In genomic region chr17:66123066-66123815, GRCm38 (mm10) we compare ENCODE assay signal across 8 mouse cellular contexts. TPM values are rescaled to one million over a fixed set of nuclear protein-coding genes. Genes with fewer than 3 reads are reported as not detected.
A peak's percentile ranks its signal among the peaks of the same experiment; 100 is the strongest.
DNase-seq lines count a peak whose midpoint lies in the region; ATAC-seq and TF ChIP-seq lines count a peak whose summit lies in the region.

TSS of gene Ddx11 (plus strand) at chr17:66123520.

- peak within 1 kb of the TSS; percentile 95 for H3K4me3 ChIP-seq in E14TG2a.4 (replicated peaks; ENCODE audit: low read length)
- H3K4me3 ChIP-seq in forebrain, embryonic 11.5 days (ENCODE audit: low read depth, low read length), result peak within 1 kb of the TSS; percentile 65
- H3K4me3 ChIP-seq in heart, embryonic 16.5 days (ENCODE audit: low read length), result peak within 1 kb of the TSS; percentile 95
- peak within 1 kb of the TSS; percentile 89 to 94 for H3K4me3 ChIP-seq in liver, embryonic 14.5 days (ENCODE audit: insufficient read depth in 1 of 2, low read depth in 2 of 2, low read length in 2 of 2)
- peak within 1 kb of the TSS; percentile 81 for H3K4me3 ChIP-seq in stomach, embryonic 15.5 days (replicated peaks)

- peak; percentile 84 for DNase-seq in c-Kit-positive CD71-positive TER-119-negative erythroid progenitor cells, embryonic 14.5 days (ENCODE audit: low read depth)
- DNase-seq in forebrain, embryonic 11.5 days (ENCODE audit: low spot score), result peak; percentile 96
- DNase-seq in kidney, postnatal 25 days, result peak; percentile 93 to 95
- DNase-seq in liver, embryonic 14.5 days (ENCODE audit: low read depth in 3 of 3, low spot score in 3 of 3), result peak; percentile 71 to 80 (median 73)
- DNase-seq in neural tube, embryonic 10.5 days (ENCODE audit: extremely low spot score, low spot score), result peak; percentile 94

- H3K27me3 ChIP-seq in E14TG2a.4 (ENCODE audit: insufficient read depth, low read length), result no peaks in the 10 kb centered on the region
- H3K27me3 ChIP-seq in forebrain, embryonic 11.5 days (ENCODE audit: control insufficient read depth, insufficient read depth, low read length), result no peaks in the 10 kb centered on the region
- H3K27me3 ChIP-seq in heart, embryonic 16.5 days (ENCODE audit: control insufficient read depth, insufficient read depth, low read length), result no peaks in the 10 kb centered on the region
- H3K27me3 ChIP-seq in liver, embryonic 14.5 days (ENCODE audit: control insufficient read depth, insufficient read depth, low read length), result no peaks in the 10 kb centered on the region
- H3K27me3 ChIP-seq in stomach, embryonic 15.5 days (replicated peaks), result no peaks in the 10 kb centered on the region

- peak; percentile 84 for ATAC-seq in forebrain, embryonic 11.5 days (replicated peaks; ENCODE audit: low FRiP score)
- ATAC-seq in heart, embryonic 16.5 days (replicated peaks; ENCODE audit: extremely low read depth, insufficient read depth, low FRiP score), result peak; percentile 88
- ATAC-seq in liver, embryonic 14.5 days (ENCODE audit: insufficient read depth), result peak; percentile 88
- ATAC-seq in stomach, embryonic 15.5 days (ENCODE audit: insufficient read depth, low FRiP score, low read depth), result peak; percentile 81

- peaks cover 47% of the 10 kb centered on the region for H3K36me3 ChIP-seq in E14TG2a.4 (ENCODE audit: insufficient read depth, low read length)
- peaks cover 2% of the 10 kb centered on the region; the same call in 1 of the 2 replicates for H3K36me3 ChIP-seq in forebrain, embryonic 11.5 days (ENCODE audit: control insufficient read depth, insufficient read depth, low read length)
- peaks cover 28% of the 10 kb centered on the region for H3K36me3 ChIP-seq in heart, embryonic 16.5 days (ENCODE audit: control insufficient read depth, insufficient read depth)
- H3K36me3 ChIP-seq in liver, embryonic 14.5 days (replicated peaks; ENCODE audit: control insufficient read depth, insufficient read depth, low read depth), result peaks cover 24% of the 10 kb centered on the region
- peaks cover 25% of the 10 kb centered on the region for H3K36me3 ChIP-seq in stomach, embryonic 15.5 days

- TF ChIP-seq EP300 in liver, embryonic 14.5 days (IDR thresholded peaks at IDR 0.05; ENCODE audit: low read depth), result no peak

- H3K4me2 ChIP-seq in forebrain, embryonic 11.5 days (ENCODE audit: low read depth, low read length, severe bottlenecking), result peak within 1 kb of the TSS; percentile 75
- peak within 1 kb of the TSS; percentile 91 for H3K4me2 ChIP-seq in heart, embryonic 16.5 days (ENCODE audit: low read depth, low read length)
- peak within 1 kb of the TSS; percentile 97 for H3K4me2 ChIP-seq in liver, embryonic 14.5 days (ENCODE audit: low read depth)
- H3K4me2 ChIP-seq in stomach, embryonic 15.5 days, result peak within 1 kb of the TSS; percentile 78

- H3K27ac ChIP-seq in forebrain, embryonic 11.5 days (ENCODE audit: low read depth, low read length), result peak within 1 kb of the TSS; percentile 84
- H3K27ac ChIP-seq in heart, embryonic 16.5 days (ENCODE audit: low read length), result peak within 1 kb of the TSS; percentile 92
- peak within 1 kb of the TSS; percentile 77 for H3K27ac ChIP-seq in liver, embryonic 14.5 days
- H3K27ac ChIP-seq in stomach, embryonic 15.5 days, result peak within 1 kb of the TSS; percentile 95

- WGBS in forebrain, embryonic 11.5 days, result 6% methylated on average over 45 of the region's 45 CpGs
- 5% methylated on average over 45 of the region's 45 CpGs for WGBS in heart, embryonic 16.5 days
- WGBS in liver, embryonic 14.5 days (ENCODE audit: insufficient replicate concordance), result 5% methylated on average over 45 of the region's 45 CpGs
- 4% methylated on average over 45 of the region's 45 CpGs for WGBS in stomach, embryonic 15.5 days

- peak within 1 kb of the TSS; percentile 70 for H3K9ac ChIP-seq in forebrain, embryonic 11.5 days (ENCODE audit: low read length)
- H3K9ac ChIP-seq in heart, embryonic 16.5 days (ENCODE audit: low read length), result peak within 1 kb of the TSS; percentile 83
- H3K9ac ChIP-seq in liver, embryonic 14.5 days (replicated peaks), result peak within 1 kb of the TSS; percentile 89
- peak within 1 kb of the TSS; percentile 74 for H3K9ac ChIP-seq in stomach, embryonic 15.5 days

- no peak for TF ChIP-seq CTCF in E14TG2a.4 (conservative IDR thresholded peaks at IDR 0.05; ENCODE audit: low read length)
- peak; percentile 43 for TF ChIP-seq CTCF in liver, embryonic 14.5 days (IDR thresholded peaks at IDR 0.05; ENCODE audit: low read depth)

- H3K4me1 ChIP-seq in E14TG2a.4 (replicated peaks; ENCODE audit: low read depth, low read length), result peaks cover 37% of the 10 kb centered on the region
- peaks cover 7% of the 10 kb centered on the region; the same call in 1 of the 2 replicates for H3K4me1 ChIP-seq in forebrain, embryonic 11.5 days (replicated peaks; ENCODE audit: control insufficient read depth, insufficient read depth, low read length)
- H3K4me1 ChIP-seq in heart, embryonic 16.5 days (ENCODE audit: control insufficient read depth, insufficient read depth, low read length), result peaks cover 14% of the 10 kb centered on the region
- peaks cover 5 to 18% of the 10 kb centered on the region in 2 experiments; a peak in 3 of 4 replicates for H3K4me1 ChIP-seq in liver, embryonic 14.5 days (replicated peaks; ENCODE audit: control insufficient read depth in 2 of 2, insufficient read depth in 2 of 2, low read length in 1 of 2)
- H3K4me1 ChIP-seq in stomach, embryonic 15.5 days, result no peaks in the 10 kb centered on the region

- no peaks in the 10 kb centered on the region; the same call in 1 of the 2 replicates for H3K9me3 ChIP-seq in E14TG2a.4 (ENCODE audit: low read length)
- H3K9me3 ChIP-seq in forebrain, embryonic 11.5 days (ENCODE audit: control insufficient read depth, low read length), result no peaks in the 10 kb centered on the region
- H3K9me3 ChIP-seq in heart, embryonic 16.5 days (replicated peaks; ENCODE audit: control insufficient read depth, low read length), result no peaks in the 10 kb centered on the region
- H3K9me3 ChIP-seq in liver, embryonic 14.5 days (ENCODE audit: control insufficient read depth, low read length), result no peaks in the 10 kb centered on the region
- no peaks in the 10 kb centered on the region for H3K9me3 ChIP-seq in stomach, embryonic 15.5 days

RNA-seq across cellular contexts. Expression of gene Ddx11, which starts in this region (rescaled TPM):
- 29.0 and 31.4 TPM in 2 replicates for polyA plus RNA-seq in forebrain, embryonic 11.5 days (2014; fragmentation: Nextera tagmentation; extraction: Ambion mirVana)
- polyA plus RNA-seq in heart, embryonic 16.5 days (2015; fragmentation: Nextera tagmentation; extraction: Ambion mirVana), result 10.4 and 11.0 TPM in 2 replicates
- polyA plus RNA-seq in liver, embryonic 14.5 days (2012; rRNA removed), result 5.0 and 7.0 TPM in 2 replicates
- 4.7 and 6.3 TPM in 2 replicates for polyA plus RNA-seq in liver, embryonic 14.5 days (2014; fragmentation: Nextera tagmentation; extraction: Ambion mirVana)
- polyA plus RNA-seq in stomach, embryonic 15.5 days (2015; fragmentation: Nextera tagmentation; extraction: Ambion mirVana), result 17.3 and 21.9 TPM in 2 replicates

Comparison
In these comparisons a context has a peak if more than half of its experiments do, and no peak if none do; other contexts are left out.
1. Peak in every context shown above with its lines: DNase-seq, ATAC-seq, H3K4me3 ChIP-seq and H3K27ac ChIP-seq.